Mouse (Mus musculus) kidney, postnatal 0 days (tissue): Measurements from ENCODE around the gene Reps2. TPM values are rescaled to one million over a fixed set of nuclear protein-coding genes. Genes with fewer than 3 reads are reported as not detected.
A peak's percentile ranks its signal among the peaks of the same experiment; 100 is the strongest.

Experiments
- ATAC-seq: fragments of 200-750 bp; cut with Nextera tagmentation; replicated peaks from 2 replicates; pipeline ENCODE4 v1.8.0; 2017; ENCODE audit warnings: low read depth, moderate number of reproducible peaks, moderate TSS enrichment, moderate library complexity; ENCODE audit not compliant: low FRiP score
- DNase-seq: peaks from one replicate; pipeline ENCODE4 v3.0.0-alpha.2; 2016; ENCODE audit warnings: low spot score
- H3K27ac ChIP-seq: fragments of 300-500 bp; sonication (generic); 2 replicates; pipeline ENCODE4 v1.5.1; 2014; ENCODE audit warnings: mild to moderate bottlenecking
- H3K27me3 ChIP-seq: fragments of 300-500 bp; sonication (generic); 2 replicates; pipeline ENCODE4 v1.6.1; 2014; ENCODE audit warnings: low read length, mixed read lengths; ENCODE audit not compliant: insufficient read depth
- H3K36me3 ChIP-seq: fragments of 300-500 bp; sonication (generic); 2 replicates; pipeline ENCODE4 v1.6.1; 2014; ENCODE audit warnings: low read length, mixed read lengths; ENCODE audit not compliant: insufficient read depth
- H3K4me1 ChIP-seq: fragments of 300-500 bp; sonication (generic); replicated peaks from 2 replicates; pipeline ENCODE4 v1.6.1; 2014; ENCODE audit warnings: antibody characterized with exemption, low read length, mixed read lengths; ENCODE audit not compliant: insufficient read depth
- H3K4me2 ChIP-seq: fragments of 300-500 bp; sonication (generic); 2 replicates; pipeline ENCODE4 v1.6.1; 2014; ENCODE audit warnings: mild to moderate bottlenecking, low read length, moderate library complexity, mixed read lengths
- H3K4me3 ChIP-seq: fragments of 300-500 bp; sonication (generic); replicated peaks from 2 replicates; pipeline ENCODE4 v1.5.1; 2014; ENCODE audit warnings: low read depth, low read length
- H3K9ac ChIP-seq: fragments of 300-500 bp; sonication (generic); 2 replicates; pipeline ENCODE4 v1.6.1; 2014; ENCODE audit warnings: low read depth, low read length
- H3K9me3 ChIP-seq: fragments of 300-500 bp; sonication (generic); replicated peaks from 2 replicates; pipeline ENCODE4 v1.6.1; 2016; ENCODE audit warnings: low read length, inconsistent platforms, mixed read lengths
- CTCF ChIP-seq: IDR thresholded peaks from 2 replicates; pipeline ENCODE4 v1.5.1; 2016; ENCODE audit warnings: antibody characterized with exemption, low read depth, mild to moderate bottlenecking, moderate library complexity
- WGBS: fragments of 180-500 bp; shearing (Covaris S2); extraction: QIAGEN DNeasy Blood & Tissue Kit; methylation state at CpG from one replicate; pipeline ENCODE4 v1.1.7; 2014; 5-methylcytosine and 5-hydroxymethylcytosine counted together
- polyA plus RNA-seq: library from polyadenylated mRNA; unstranded; fragments of >200 nt; fragmentation: Nextera tagmentation; extraction: Ambion mirVana; gene quantifications from 2 replicates; pipeline ENCODE4 v1.2.1, GENCODE M21; 2015

Reps2 gene
- polyA plus RNA-seq: 1.6 and 1.7 TPM in 2 replicates

DNA sequence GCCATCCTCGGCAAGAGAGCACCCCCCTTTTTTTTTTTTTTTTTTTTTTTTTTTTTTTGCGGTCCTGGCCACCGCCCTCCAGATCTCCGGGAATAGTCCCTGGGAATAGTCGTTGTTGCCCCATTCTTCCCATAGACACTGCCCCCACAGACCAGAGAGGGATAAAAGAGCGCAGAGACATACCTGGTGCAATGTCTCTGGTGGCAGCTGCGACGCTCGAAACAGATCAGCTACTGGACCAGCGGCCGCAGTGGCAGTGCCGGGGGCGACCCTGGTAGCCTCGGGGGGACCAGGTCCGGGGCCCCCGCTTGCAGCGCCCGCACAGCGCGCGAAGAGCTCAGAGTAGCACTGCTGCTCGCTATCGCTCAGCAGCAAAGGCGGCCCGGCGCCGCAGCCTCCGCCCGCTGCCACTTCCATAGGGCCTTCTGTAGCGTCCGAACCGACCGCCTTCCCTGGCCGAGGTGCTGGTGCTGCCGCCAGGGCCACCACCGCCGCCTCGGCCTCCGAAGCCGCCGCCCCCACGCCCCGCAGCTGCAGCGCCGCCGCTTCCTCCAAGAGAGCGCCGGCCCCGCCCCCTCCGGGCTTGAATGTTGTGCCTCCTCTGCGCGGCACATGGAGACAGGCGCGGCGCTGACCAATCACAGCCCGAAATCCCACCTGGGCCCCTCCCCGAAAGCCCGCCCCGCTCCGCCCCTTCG is at the start of gene Reps2:
TSS of gene Reps2 (minus strand) at position 559 of the 698 bp plus-strand sequence.
- H3K4me1 ChIP-seq: no peaks in the 10 kb centered on the region
- no peaks in the 10 kb centered on the region for H3K36me3 ChIP-seq
- no peak for TF ChIP-seq CTCF
- H3K27ac ChIP-seq: no peak within 1 kb of the TSS
- ATAC-seq (peak; percentile 95), DNase-seq (peak; percentile 80)
- peak within 1 kb of the TSS; percentile 75 for H3K4me2 ChIP-seq
- H3K27me3 ChIP-seq: no peaks in the 10 kb centered on the region
- H3K9ac ChIP-seq: peak within 1 kb of the TSS; percentile 49
- H3K9me3 ChIP-seq: no peaks in the 10 kb centered on the region
- WGBS: 24% methylated on average over 47 of the region's 61 CpGs
- peak within 1 kb of the TSS; percentile 46 for H3K4me3 ChIP-seq

DNA sequence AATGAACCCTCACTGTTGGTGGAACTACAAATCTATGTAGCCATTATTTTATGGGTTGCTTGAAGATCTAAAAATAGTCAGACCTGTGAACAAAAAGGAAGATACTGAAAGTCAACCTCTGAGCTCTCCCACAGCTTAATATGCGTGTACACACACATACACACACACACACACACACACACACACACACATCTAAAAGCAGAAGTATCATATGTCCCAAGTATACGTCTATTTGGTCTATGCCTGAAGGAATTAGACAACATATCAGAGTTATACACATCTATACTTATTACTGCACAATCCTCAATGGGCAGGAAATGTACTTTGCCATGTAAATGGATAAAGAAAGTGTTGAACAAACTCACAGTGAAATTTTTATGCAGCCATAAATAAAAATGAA is 47.8 kb upstream of the Reps2 start:
- Histone ChIP-seq H3K9ac (no peak overlapping the region), H3K36me3 (no peaks in the 10 kb centered on the region), H3K4me3 (no peak overlapping the region), H3K27ac (no peak overlapping the region), H3K27me3 (no peaks in the 10 kb centered on the region), H3K9me3 (no peaks in the 10 kb centered on the region), H3K4me2 (no peak overlapping the region), H3K4me1 (no peaks in the 10 kb centered on the region)
- no peak for DNase-seq
- TF ChIP-seq CTCF: no peak
- ATAC-seq: no peak
- 57% methylated on average over 2 of the region's 2 CpGs for WGBS

GRCm38 (mm10) chrX:162685394-162685793 is 41.9 kb upstream of the Reps2 start:
- no peak for DNase-seq
- Histone ChIP-seq H3K27ac (no peak overlapping the region), H3K27me3 (no peaks in the 10 kb centered on the region), H3K9me3 (no peaks in the 10 kb centered on the region), H3K4me2 (no peak overlapping the region), H3K36me3 (no peaks in the 10 kb centered on the region), H3K9ac (no peak overlapping the region), H3K4me1 (no peaks in the 10 kb centered on the region), H3K4me3 (no peak overlapping the region)
- no peak for ATAC-seq
- TF ChIP-seq CTCF: no peak
- WGBS: 80% methylated on average over 1 of the region's 1 CpGs

DNA sequence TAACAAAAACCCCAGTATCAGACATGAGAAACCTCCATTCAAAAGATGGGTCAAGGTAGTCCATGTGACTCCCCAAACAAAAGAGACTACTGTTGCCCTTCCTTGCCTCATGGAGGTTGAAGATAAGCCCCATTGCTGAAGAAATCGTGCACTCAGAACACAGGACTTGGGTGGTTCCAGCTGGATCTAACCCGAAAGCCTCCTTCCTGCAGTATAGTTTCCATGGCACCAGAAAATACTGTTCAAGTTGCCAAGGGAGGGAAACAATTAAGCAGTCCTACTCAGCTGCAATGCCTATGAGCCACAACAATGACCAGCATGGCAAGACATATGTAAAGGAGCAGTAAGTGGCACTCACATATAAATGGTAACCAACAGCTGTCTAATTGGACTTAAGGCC is 36.1 kb upstream of the Reps2 start:
- no peak for DNase-seq
- no peak for ATAC-seq
- WGBS: 77% methylated on average over 2 of the region's 2 CpGs
- no peak overlapping the region for H3K4me3 ChIP-seq
- no peak for TF ChIP-seq CTCF
- no peaks in the 10 kb centered on the region for H3K36me3 ChIP-seq
- no peak overlapping the region for H3K27ac ChIP-seq
- no peak overlapping the region for H3K9ac ChIP-seq
- H3K4me2 ChIP-seq: no peak overlapping the region
- no peaks in the 10 kb centered on the region for H3K9me3 ChIP-seq
- H3K27me3 ChIP-seq: no peaks in the 10 kb centered on the region
- no peaks in the 10 kb centered on the region for H3K4me1 ChIP-seq

DNA sequence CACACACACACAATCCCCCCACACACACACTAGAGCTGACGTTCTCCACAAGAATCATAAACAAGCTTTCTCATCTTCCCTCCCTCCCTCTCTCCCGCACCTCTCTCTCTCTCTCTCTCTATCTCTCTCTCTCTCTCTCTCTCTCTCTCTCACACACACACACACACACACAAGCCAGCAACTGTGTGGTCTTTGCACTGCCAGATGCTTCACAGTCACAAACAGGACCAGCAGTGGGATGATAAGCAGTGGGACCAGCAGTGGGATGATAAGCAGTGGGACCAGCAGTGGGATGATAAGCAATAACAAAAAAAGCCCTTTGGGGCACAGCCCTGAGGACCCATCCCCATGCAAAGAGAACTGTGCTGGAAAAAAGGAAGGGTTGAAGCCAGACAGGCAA is 35.4 kb upstream of the Reps2 start:
- no peak for ATAC-seq

GRCm38 (mm10) chrX:162666166-162666565 is 22.7 kb upstream of the Reps2 start:
- H3K9ac ChIP-seq: no peak overlapping the region
- no peaks in the 10 kb centered on the region for H3K36me3 ChIP-seq
- WGBS: 68% methylated on average over 2 of the region's 2 CpGs
- H3K4me1 ChIP-seq: no peaks in the 10 kb centered on the region
- no peak for TF ChIP-seq CTCF
- H3K9me3 ChIP-seq: no peaks in the 10 kb centered on the region
- no peaks in the 10 kb centered on the region for H3K27me3 ChIP-seq
- H3K4me2 ChIP-seq: no peak overlapping the region
- no peak overlapping the region for H3K4me3 ChIP-seq
- ATAC-seq (no peak), DNase-seq (no peak)
- H3K27ac ChIP-seq: no peak overlapping the region

More for the DNA sequence above, 35.4 kb upstream of the Reps2 start:
- Histone ChIP-seq H3K4me1 (no peaks in the 10 kb centered on the region), H3K9ac (no peak overlapping the region), H3K4me2 (no peak overlapping the region), H3K27me3 (no peaks in the 10 kb centered on the region), H3K4me3 (no peak overlapping the region), H3K36me3 (no peaks in the 10 kb centered on the region), H3K27ac (no peak overlapping the region), H3K9me3 (no peaks in the 10 kb centered on the region)
- 59% methylated on average over 2 of the region's 2 CpGs for WGBS
- TF ChIP-seq CTCF: no peak
- DNase-seq: no peak

DNA sequence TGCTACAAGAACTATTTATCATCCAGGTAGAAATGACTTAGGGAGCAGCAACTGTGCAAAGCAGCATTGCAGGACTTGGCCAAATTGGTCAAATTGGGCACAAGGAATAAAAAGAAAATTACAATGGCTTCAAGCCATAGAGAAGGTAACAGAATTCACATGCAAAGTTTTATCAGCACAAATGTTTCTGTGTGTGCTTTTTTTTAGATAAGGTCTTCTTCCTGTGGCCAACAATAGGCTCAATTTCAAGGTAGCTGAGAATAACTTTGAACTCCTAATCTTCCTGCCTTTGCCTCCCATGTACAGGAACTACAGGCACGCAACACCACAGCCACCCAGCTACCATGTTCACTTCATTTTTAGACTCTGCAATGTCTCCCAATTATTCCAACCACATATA is 16.7 kb upstream of the Reps2 start:
- no peak overlapping the region for H3K4me2 ChIP-seq
- no peaks in the 10 kb centered on the region for H3K36me3 ChIP-seq
- H3K9me3 ChIP-seq: no peaks in the 10 kb centered on the region
- ATAC-seq: no peak
- H3K9ac ChIP-seq: no peak overlapping the region
- no peaks in the 10 kb centered on the region for H3K27me3 ChIP-seq
- WGBS: 88% methylated on average over 1 of the region's 1 CpGs
- no peak for DNase-seq
- no peak overlapping the region for H3K4me3 ChIP-seq
- no peak overlapping the region for H3K27ac ChIP-seq
- no peaks in the 10 kb centered on the region for H3K4me1 ChIP-seq
- no peak for TF ChIP-seq CTCF
